Mouse (Mus musculus): ENCODE results near the gene Kif7.

The Kif7 gene

GRCm38 (mm10) chr7:79670900-79671604 lies 44.5 kb downstream of the Kif7 start:
- Histone ChIP-seq H3K36me3 (ENCODE audit: control insufficient read depth, insufficient read depth, low read length, poor library complexity, severe bottlenecking) (no peaks in the 10 kb centered on the region; the same call in 1 of the 2 replicates), H3K27me3 (ENCODE audit: control insufficient read depth, insufficient read depth, low read length, poor library complexity, severe bottlenecking) (no peaks in the 10 kb centered on the region)
- DNase-seq (ENCODE audit: low read depth, low spot score), result no peak

- no peaks in the 10 kb centered on the region for H3K36me3 ChIP-seq (ENCODE audit: control insufficient read depth, insufficient read depth, low read length, poor library complexity, severe bottlenecking)
- DNase-seq (ENCODE audit: low read depth, low spot score), result no peak
These were observed 48.8 kb downstream of the Kif7 start for GRCm38 (mm10) chr7:79666690-79667089.

GRCm38 (mm10) chr7:79661253-79661890 lies 54.1 kb downstream of the Kif7 start:
- Histone ChIP-seq H3K27me3 (ENCODE audit: control insufficient read depth, insufficient read depth, low read length, poor library complexity, severe bottlenecking) (no peaks in the 10 kb centered on the region), H3K36me3 (ENCODE audit: control insufficient read depth, insufficient read depth, low read length, poor library complexity, severe bottlenecking) (no peaks in the 10 kb centered on the region)
- no peak for DNase-seq (ENCODE audit: low read depth, low spot score)

More at GRCm38 (mm10) chr7:79666690-79667089, 48.8 kb downstream of the Kif7 start:
- no peaks in the 10 kb centered on the region for H3K27me3 ChIP-seq (ENCODE audit: control insufficient read depth, insufficient read depth, low read length, poor library complexity, severe bottlenecking)

GRCm38 (mm10) chr7:79660291-79661150 lies 55.0 kb downstream of the Kif7 start:
- DNase-seq (ENCODE audit: low read depth, low spot score), result peak; percentile 10
- no peaks in the 10 kb centered on the region for H3K36me3 ChIP-seq (ENCODE audit: control insufficient read depth, insufficient read depth, low read length, poor library complexity, severe bottlenecking)
- H3K27me3 ChIP-seq (ENCODE audit: control insufficient read depth, insufficient read depth, low read length, poor library complexity, severe bottlenecking), result no peaks in the 10 kb centered on the region; the same call in 1 of the 2 replicates

- DNase-seq (ENCODE audit: low read depth, low spot score), result peak; percentile 98
- Histone ChIP-seq H3K27me3 (ENCODE audit: control insufficient read depth, insufficient read depth, low read length, poor library complexity, severe bottlenecking) (no peaks in the 10 kb centered on the region; the same call in 1 of the 2 replicates), H3K36me3 (ENCODE audit: control insufficient read depth, insufficient read depth, low read length, poor library complexity, severe bottlenecking) (no peaks in the 10 kb centered on the region)
These were observed 55.8 kb downstream of the Kif7 start, which contains the start of gene Ticrr for GRCm38 (mm10) chr7:79659578-79660290. TSS of gene Ticrr (plus strand) at chr7:79660196.

GRCm38 (mm10) chr7:79654586-79654985 lies 60.9 kb downstream of the Kif7 start:
- no peaks in the 10 kb centered on the region; the same call in 1 of the 2 replicates for H3K27me3 ChIP-seq (ENCODE audit: control insufficient read depth, insufficient read depth, low read length, poor library complexity, severe bottlenecking)
- H3K36me3 ChIP-seq (ENCODE audit: control insufficient read depth, insufficient read depth, low read length, poor library complexity, severe bottlenecking), result no peaks in the 10 kb centered on the region
- no peak for DNase-seq (ENCODE audit: low read depth, low spot score)

GRCm38 (mm10) chr7:79654185-79654584 lies 61.3 kb downstream of the Kif7 start:
- Histone ChIP-seq H3K27me3 (ENCODE audit: control insufficient read depth, insufficient read depth, low read length, poor library complexity, severe bottlenecking) (no peaks in the 10 kb centered on the region; the same call in 1 of the 2 replicates), H3K36me3 (ENCODE audit: control insufficient read depth, insufficient read depth, low read length, poor library complexity, severe bottlenecking) (no peaks in the 10 kb centered on the region)
- DNase-seq (ENCODE audit: low read depth, low spot score), result no peak

GRCm38 (mm10) chr7:79649005-79649404 lies 66.5 kb downstream of the Kif7 start:
- Histone ChIP-seq H3K27me3 (ENCODE audit: control insufficient read depth, insufficient read depth, low read length, poor library complexity, severe bottlenecking) (no peaks in the 10 kb centered on the region), H3K36me3 (ENCODE audit: control insufficient read depth, insufficient read depth, low read length, poor library complexity, severe bottlenecking) (no peaks in the 10 kb centered on the region)
- peak; percentile 62 for DNase-seq (ENCODE audit: low read depth, low spot score)

All from splenic B cell, adult 2 months (primary cell).